Comparison of ENCODE assay signal across 14 mouse cellular contexts in genomic region chr8:108819271-108819671, GRCm38 (mm10).
DNase-seq lines count a peak whose midpoint lies in the region; ATAC-seq and TF ChIP-seq lines count a peak whose summit lies in the region.
"Had no signal": no experiment of that assay in that cellular context is flagged by ENCODE, and none has a peak within 500 bp of the region (broad histone marks: within the 10 kb centered on the region; RNA-seq: fewer than 3 reads in every experiment).

No protein-coding gene starts in this region.

- no peaks in the 10 kb centered on the region for H3K9me3 ChIP-seq in kidney, embryonic 16.5 days (ENCODE audit: low read length)
- no peaks in the 10 kb centered on the region for H3K9me3 ChIP-seq in MEL (replicated peaks; ENCODE audit: insufficient read depth, low read length)
- no peaks in the 10 kb centered on the region for H3K9me3 ChIP-seq in midbrain, embryonic 11.5 days (ENCODE audit: control insufficient read depth, low read length)
- H3K9me3 ChIP-seq: hindbrain, embryonic 12.5 days; neural tube, embryonic 13.5 days had no signal

- intact Hi-C loops in left cerebral cortex, postnatal 14 days (cut with DNase I) = no loop called here

- no peaks in the 10 kb centered on the region for H3K79me2 ChIP-seq in MEL (ENCODE audit: control insufficient read depth, insufficient read depth, low read length, poor library complexity)

- H3K4me2 ChIP-seq in kidney, embryonic 16.5 days (replicated peaks; ENCODE audit: low read depth, low read length) = peak overlapping the region; percentile 48; the same call in 1 of the 2 replicates
- no peak overlapping the region for H3K4me2 ChIP-seq in midbrain, embryonic 11.5 days

- peak overlapping the region; percentile 70 for H3K27ac ChIP-seq in kidney, embryonic 16.5 days (ENCODE audit: low read length)
- H3K27ac ChIP-seq in MEL (ENCODE audit: control insufficient read depth, low read depth, low read length) = no peak overlapping the region
- H3K27ac ChIP-seq in midbrain, embryonic 11.5 days (ENCODE audit: low read depth, low read length) = no peak overlapping the region
- H3K27ac ChIP-seq: hindbrain, embryonic 12.5 days; liver, embryonic 14.5 days; neural tube, embryonic 13.5 days had no signal

- no peak for TF ChIP-seq EP300 in MEL (IDR thresholded peaks at IDR 0.05; ENCODE audit: low read depth in 1 of 2, low read length in 2 of 2)

- H3K27me3 ChIP-seq in kidney, embryonic 16.5 days (ENCODE audit: insufficient read depth, low read length) = no peaks in the 10 kb centered on the region
- no peaks in the 10 kb centered on the region for H3K27me3 ChIP-seq in MEL (ENCODE audit: control insufficient read depth in 1 of 2, insufficient read depth in 2 of 2, low read length in 2 of 2)
- H3K27me3 ChIP-seq in midbrain, embryonic 11.5 days (ENCODE audit: control insufficient read depth, insufficient read depth, low read length) = no peaks in the 10 kb centered on the region
- H3K27me3 ChIP-seq: hindbrain, embryonic 12.5 days; neural tube, embryonic 13.5 days had no signal

- peak; percentile 70; the same call in 1 of the 2 replicates for ATAC-seq in kidney, embryonic 16.5 days (ENCODE audit: low FRiP score, low TSS enrichment)
- peak; percentile 63 for ATAC-seq in midbrain, embryonic 11.5 days (ENCODE audit: low FRiP score)

- DNase-seq in kidney, postnatal 36 days = no peak
- DNase-seq in MEL (ENCODE audit: low read depth, low spot score) = peak; percentile 20
- peak; percentile 66 for DNase-seq in embryo, embryonic 10.5 days (ENCODE audit: low spot score)
- DNase-seq in midbrain, embryonic 11.5 days (ENCODE audit: low spot score, missing footprints) = peak; percentile 89
- DNase-seq in adrenal gland, postnatal 25 days = no peak
- no peak for DNase-seq in left cerebral cortex, postnatal 14 days (ENCODE audit: low spot score in 2 of 2)
- DNase-seq: adrenal gland, postnatal 14 days; cerebellum, postnatal 25 days; gastrocnemius, postnatal 14 days; spleen, adult 18-20 months had no signal

- WGBS in kidney, embryonic 16.5 days = 15% methylated on average over 8 of the region's 8 CpGs
- 8% methylated on average over 8 of the region's 8 CpGs for WGBS in midbrain, embryonic 11.5 days

- TF ChIP-seq POLR2A in MEL (IDR thresholded peaks at IDR 0.05; ENCODE audit: control insufficient read depth in 1 of 2, insufficient read depth in 1 of 2, low read depth in 1 of 2, low read length in 2 of 2, poor library complexity in 1 of 2) = no peak

- H3K36me3 ChIP-seq in kidney, embryonic 16.5 days (ENCODE audit: insufficient read depth, low read length) = no peaks in the 10 kb centered on the region
- H3K36me3 ChIP-seq in MEL (ENCODE audit: control insufficient read depth in 1 of 2, insufficient read depth in 2 of 2, low read length in 2 of 2) = no peaks in the 10 kb centered on the region
- H3K36me3 ChIP-seq in midbrain, embryonic 11.5 days (ENCODE audit: control insufficient read depth, insufficient read depth, low read length) = no peaks in the 10 kb centered on the region
- H3K36me3 ChIP-seq: neural tube, embryonic 13.5 days had no signal

- no peak overlapping the region for H3K9ac ChIP-seq in kidney, embryonic 16.5 days (replicated peaks; ENCODE audit: low read length)
- H3K9ac ChIP-seq in MEL (ENCODE audit: control insufficient read depth, low read depth, low read length, poor library complexity, severe bottlenecking) = no peak overlapping the region
- H3K9ac ChIP-seq in midbrain, embryonic 11.5 days (ENCODE audit: low read length) = peak overlapping the region; percentile 33; the same call in 1 of the 2 replicates
- H3K9ac ChIP-seq: hindbrain, embryonic 12.5 days; liver, embryonic 14.5 days; neural tube, embryonic 13.5 days had no signal

- TF ChIP-seq RAD21 in MEL (IDR thresholded peaks at IDR 0.05; ENCODE audit: low read depth, low read length) = no peak

- TF ChIP-seq CTCF in MEL (IDR thresholded peaks at IDR 0.05 in 2 of 3, conservative IDR thresholded peaks at IDR 0.05 in 1 of 3; ENCODE audit: control insufficient read depth in 1 of 3, insufficient read depth in 1 of 3, low read depth in 2 of 3, low read length in 3 of 3, poor library complexity in 1 of 3, severe bottlenecking in 1 of 3) = no peak

- peaks cover 49% of the 10 kb centered on the region for H3K4me1 ChIP-seq in kidney, embryonic 16.5 days (ENCODE audit: insufficient read depth, low read length)
- H3K4me1 ChIP-seq in MEL (ENCODE audit: control insufficient read depth in 1 of 2, insufficient read depth in 2 of 2, low read length in 2 of 2) = no peaks in the 10 kb centered on the region
- H3K4me1 ChIP-seq in midbrain, embryonic 11.5 days (ENCODE audit: control insufficient read depth, insufficient read depth, low read length) = peaks cover 20% of the 10 kb centered on the region

- no peak overlapping the region for H3K4me3 ChIP-seq in kidney, embryonic 16.5 days (ENCODE audit: low read length)
- no peak overlapping the region for H3K4me3 ChIP-seq in MEL (ENCODE audit: control insufficient read depth in 1 of 2, insufficient read depth in 1 of 2, low read depth in 2 of 2, low read length in 2 of 2)
- H3K4me3 ChIP-seq in midbrain, embryonic 11.5 days (ENCODE audit: low read depth, low read length) = no peak overlapping the region
- H3K4me3 ChIP-seq: hindbrain, embryonic 12.5 days; neural tube, embryonic 13.5 days had no signal

TF ChIP-seq in MEL, 35 proteins besides CTCF, POLR2A, EP300 and RAD21:
- TF ChIP-seq UBTF (IDR thresholded peaks at IDR 0.05; ENCODE audit: borderline replicate concordance, insufficient read depth, low read depth, low read length) (no peak), ZC3H11A (IDR thresholded peaks at IDR 0.05; ENCODE audit: low read depth, low read length) (no peak), USF1 (IDR thresholded peaks at IDR 0.05; ENCODE audit: low read depth, low read length) (no peak), MAX (IDR thresholded peaks at IDR 0.05; ENCODE audit: low read length) (no peak), MXI1 (IDR thresholded peaks at IDR 0.05; ENCODE audit: low read depth, low read length) (no peak), CHD1 (IDR thresholded peaks at IDR 0.05; ENCODE audit: low read depth, low read length) (no peak), ZNF384 (IDR thresholded peaks at IDR 0.05; ENCODE audit: low read depth, low read length) (no peak), MYB (IDR thresholded peaks at IDR 0.05; ENCODE audit: low read depth, low read length) (no peak), NELFE (IDR thresholded peaks at IDR 0.05; ENCODE audit: low read depth, low read length) (no peak), SMC3 (IDR thresholded peaks at IDR 0.05; ENCODE audit: low read depth, low read length) (no peak), HCFC1 (IDR thresholded peaks at IDR 0.05; ENCODE audit: low read depth, low read length) (no peak), ETS1 (IDR thresholded peaks at IDR 0.05; ENCODE audit: low read depth, low read length) (no peak), RCOR1 (IDR thresholded peaks at IDR 0.05; ENCODE audit: low read depth, low read length) (no peak), CHD2 (IDR thresholded peaks at IDR 0.05; ENCODE audit: low read length) (no peak), MEF2A (IDR thresholded peaks at IDR 0.05; ENCODE audit: extremely low read depth, insufficient replicate concordance, low read depth, low read length, poor library complexity, severe bottlenecking) (no peak)

Comparison
In these comparisons a context has a peak if more than half of its experiments do, and no peak if none do; other contexts are left out.
1. DNase-seq: peak in MEL (single experiment), embryo, embryonic 10.5 days (single experiment) and midbrain, embryonic 11.5 days (single experiment); none in kidney, postnatal 36 days (0 of 2), adrenal gland, postnatal 25 days (single experiment) and left cerebral cortex, postnatal 14 days (0 of 2).